19 mouse cellular contexts compared by ENCODE assay signal in the genomic region with DNA sequence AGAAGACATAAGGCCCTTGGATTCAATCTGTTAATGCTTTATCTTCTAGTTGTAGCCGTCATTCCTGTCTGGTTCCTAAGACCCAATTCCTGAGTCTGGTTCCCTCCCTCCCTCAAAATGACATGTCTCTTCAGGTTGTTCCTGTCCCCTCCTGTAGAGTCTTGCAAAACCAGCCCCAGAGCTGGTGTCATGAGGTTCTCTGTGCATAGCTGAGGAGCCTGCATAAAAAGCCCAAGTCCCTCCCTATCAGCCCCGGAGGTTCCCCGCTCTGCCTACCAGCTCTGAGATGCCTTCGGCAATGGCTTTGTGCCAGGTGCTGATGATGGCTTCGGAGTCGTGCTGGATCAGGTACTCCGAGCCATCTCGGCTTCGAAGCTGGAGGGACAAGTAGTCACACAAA. TPM values are rescaled to one million over a fixed set of nuclear protein-coding genes. Genes with fewer than 3 reads are reported as not detected.
DNase-seq lines count a peak whose midpoint lies in the region; ATAC-seq lines count a peak whose summit lies in the region.
"Had no signal": no experiment of that assay in that cellular context is flagged by ENCODE, and none has a peak within 500 bp of the region (broad histone marks: within the 10 kb centered on the region; RNA-seq: fewer than 3 reads in every experiment).

No protein-coding gene starts in this region.

- H3K27me3 ChIP-seq in embryonic facial prominence, embryonic 15.5 days, result peaks cover 27% of the 10 kb centered on the region
- peaks cover 5% of the 10 kb centered on the region; the same call in 1 of the 2 replicates for H3K27me3 ChIP-seq in stomach, embryonic 14.5 days (ENCODE audit: control insufficient read depth, insufficient read depth, low read length)
- peaks cover 21% of the 10 kb centered on the region for H3K27me3 ChIP-seq in hindbrain, embryonic 14.5 days (ENCODE audit: control insufficient read depth, insufficient read depth, low read length)
- peaks cover 25% of the 10 kb centered on the region for H3K27me3 ChIP-seq in neural tube, embryonic 15.5 days (replicated peaks)
- H3K27me3 ChIP-seq: Patski had no signal

- H3K4me2 ChIP-seq in embryonic facial prominence, embryonic 15.5 days (replicated peaks), result no peak overlapping the region
- no peak overlapping the region for H3K4me2 ChIP-seq in stomach, embryonic 14.5 days (replicated peaks; ENCODE audit: low read depth, low read length)
- no peak overlapping the region for H3K4me2 ChIP-seq in hindbrain, embryonic 14.5 days (replicated peaks)
- H3K4me2 ChIP-seq in neural tube, embryonic 15.5 days, result no peak overlapping the region

- no peak overlapping the region for H3K9ac ChIP-seq in embryonic facial prominence, embryonic 15.5 days
- H3K9ac ChIP-seq in stomach, embryonic 14.5 days (replicated peaks; ENCODE audit: low read depth, low read length), result no peak overlapping the region
- H3K9ac ChIP-seq in hindbrain, embryonic 14.5 days, result no peak overlapping the region
- no peak overlapping the region for H3K9ac ChIP-seq in neural tube, embryonic 15.5 days (replicated peaks)
- H3K9ac ChIP-seq: forebrain, postnatal 0 days; liver, postnatal 0 days had no signal

- H3K4me1 ChIP-seq in embryonic facial prominence, embryonic 15.5 days, result peaks cover 31% of the 10 kb centered on the region
- H3K4me1 ChIP-seq in stomach, embryonic 14.5 days (ENCODE audit: control insufficient read depth, insufficient read depth, low read length), result peaks cover 8% of the 10 kb centered on the region; the same call in 1 of the 2 replicates
- H3K4me1 ChIP-seq in hindbrain, embryonic 14.5 days (replicated peaks; ENCODE audit: control insufficient read depth, insufficient read depth, low read length), result no peaks in the 10 kb centered on the region; the same call in 1 of the 2 replicates
- H3K4me1 ChIP-seq in neural tube, embryonic 15.5 days, result peaks cover 29% of the 10 kb centered on the region

- no peak for ATAC-seq in embryonic facial prominence, embryonic 15.5 days (ENCODE audit: insufficient number of reproducible peaks, low FRiP score, low TSS enrichment, low read depth)
- no peak for ATAC-seq in stomach, embryonic 14.5 days (ENCODE audit: insufficient number of reproducible peaks, insufficient read depth, low FRiP score, low read depth)
- ATAC-seq in hindbrain, embryonic 14.5 days (ENCODE audit: low FRiP score), result no peak
- no peak for ATAC-seq in neural tube, embryonic 15.5 days (ENCODE audit: low FRiP score)
- ATAC-seq: activated CD4-positive, CD25-positive, alpha-beta regulatory T cell, adult 4 months; forebrain, postnatal 0 days; liver, postnatal 0 days; Patski had no signal

- no peaks in the 10 kb centered on the region for H3K36me3 ChIP-seq in embryonic facial prominence, embryonic 15.5 days
- no peaks in the 10 kb centered on the region; the same call in 1 of the 2 replicates for H3K36me3 ChIP-seq in stomach, embryonic 14.5 days (ENCODE audit: control insufficient read depth, insufficient read depth, low read length)
- H3K36me3 ChIP-seq in hindbrain, embryonic 14.5 days (replicated peaks; ENCODE audit: control insufficient read depth, insufficient read depth), result no peaks in the 10 kb centered on the region
- H3K36me3 ChIP-seq in neural tube, embryonic 15.5 days, result no peaks in the 10 kb centered on the region
- H3K36me3 ChIP-seq: heart, embryonic 10.5 days; hindbrain, embryonic 15.5 days had no signal

- 65% methylated on average over 9 of the region's 9 CpGs for WGBS in embryonic facial prominence, embryonic 15.5 days
- WGBS in stomach, embryonic 14.5 days, result 75% methylated on average over 9 of the region's 9 CpGs
- 82% methylated on average over 9 of the region's 9 CpGs for WGBS in hindbrain, embryonic 14.5 days
- WGBS in neural tube, embryonic 15.5 days, result 74% methylated on average over 9 of the region's 9 CpGs

- H3K4me3 ChIP-seq in embryonic facial prominence, embryonic 15.5 days (replicated peaks), result no peak overlapping the region
- no peak overlapping the region for H3K4me3 ChIP-seq in stomach, embryonic 14.5 days (ENCODE audit: low read depth, low read length)
- H3K4me3 ChIP-seq in hindbrain, embryonic 14.5 days (replicated peaks; ENCODE audit: low read length), result no peak overlapping the region
- no peak overlapping the region for H3K4me3 ChIP-seq in neural tube, embryonic 15.5 days (replicated peaks)
- H3K4me3 ChIP-seq: heart, embryonic 10.5 days; hindbrain, embryonic 15.5 days had no signal

- peak; percentile 55 for DNase-seq in kidney, adult 9 months
- DNase-seq in kidney, postnatal 4 days, result no peak
- DNase-seq in urinary bladder, postnatal 14 days (ENCODE audit: low spot score), result peak; percentile 85
- DNase-seq in hindbrain, embryonic 14.5 days (ENCODE audit: low spot score), result no peak
- DNase-seq: adrenal gland, postnatal 25 days; embryo, embryonic 11 days; forebrain, postnatal 0 days; liver, postnatal 0 days; right cerebral cortex, adult 18-20 months; spleen, adult 18-20 months; thymus, postnatal 4 days had no signal

- peak overlapping the region; percentile 53 for H3K27ac ChIP-seq in embryonic facial prominence, embryonic 15.5 days (replicated peaks)
- peak overlapping the region; percentile 10; the same call in 1 of the 2 replicates for H3K27ac ChIP-seq in stomach, embryonic 14.5 days (ENCODE audit: low read length)
- no peak overlapping the region for H3K27ac ChIP-seq in hindbrain, embryonic 14.5 days
- no peak overlapping the region for H3K27ac ChIP-seq in neural tube, embryonic 15.5 days (replicated peaks)
- H3K27ac ChIP-seq: heart, embryonic 10.5 days; hindbrain, embryonic 15.5 days; kidney, postnatal 0 days had no signal

- no peaks in the 10 kb centered on the region for H3K9me3 ChIP-seq in embryonic facial prominence, embryonic 15.5 days (replicated peaks)
- no peaks in the 10 kb centered on the region for H3K9me3 ChIP-seq in stomach, embryonic 14.5 days (ENCODE audit: control insufficient read depth, low read depth, low read length)
- no peaks in the 10 kb centered on the region for H3K9me3 ChIP-seq in hindbrain, embryonic 14.5 days (ENCODE audit: control insufficient read depth, low read length)
- no peaks in the 10 kb centered on the region for H3K9me3 ChIP-seq in neural tube, embryonic 15.5 days (replicated peaks)
- H3K9me3 ChIP-seq: heart, embryonic 10.5 days; hindbrain, embryonic 15.5 days had no signal

RNA-seq across cellular contexts. Expression of a gene that starts 28.6 kb away (rescaled TPM):
- 12.3 and 12.4 TPM in 2 replicates for polyA plus RNA-seq in embryonic facial prominence, embryonic 15.5 days (2015; fragmentation: Nextera tagmentation; extraction: Ambion mirVana)
- 13.2 and 16.4 TPM in 2 replicates for polyA plus RNA-seq in stomach, embryonic 14.5 days (2014; fragmentation: Nextera tagmentation; extraction: Ambion mirVana)
- polyA plus RNA-seq in hindbrain, embryonic 14.5 days (2014; fragmentation: Nextera tagmentation; extraction: Ambion mirVana), result 3.9 and 5.4 TPM in 2 replicates
- 6.3 and 8.3 TPM in 2 replicates for polyA plus RNA-seq in neural tube, embryonic 15.5 days (2015; fragmentation: Nextera tagmentation; extraction: Ambion mirVana)

Comparison
In these comparisons a context has a peak if more than half of its experiments do, and no peak if none do; other contexts are left out.
1. DNase-seq: peak in kidney, adult 9 months (single experiment) and urinary bladder, postnatal 14 days (single experiment); none in kidney, postnatal 4 days (0 of 2) and hindbrain, embryonic 14.5 days (single experiment).
2. H3K27ac ChIP-seq: peak in embryonic facial prominence, embryonic 15.5 days (single experiment) and stomach, embryonic 14.5 days (single experiment); none in hindbrain, embryonic 14.5 days (single experiment) and neural tube, embryonic 15.5 days (single experiment).